Comparison of ENCODE assay signal across 18 mouse cellular contexts in genomic region chr17:12029362-12029761, GRCm38 (mm10).
DNase-seq lines count a peak whose midpoint lies in the region; ATAC-seq and TF ChIP-seq lines count a peak whose summit lies in the region.
"Had no signal": no experiment of that assay in that cellular context is flagged by ENCODE, and none has a peak within 500 bp of the region (broad histone marks: within the 10 kb centered on the region; RNA-seq: fewer than 3 reads in every experiment).

No protein-coding gene starts in this region.

- no peaks in the 10 kb centered on the region for H3K9me3 ChIP-seq in lung, postnatal 0 days (ENCODE audit: low read length)
- no peaks in the 10 kb centered on the region for H3K9me3 ChIP-seq in hindbrain, embryonic 13.5 days
- H3K9me3 ChIP-seq in intestine, postnatal 0 days (ENCODE audit: control insufficient read depth): no peaks in the 10 kb centered on the region
- H3K9me3 ChIP-seq in neural tube, embryonic 12.5 days: no peaks in the 10 kb centered on the region; the same call in 1 of the 2 replicates
- H3K9me3 ChIP-seq in forebrain, embryonic 14.5 days (replicated peaks; ENCODE audit: control insufficient read depth, low read length): no peaks in the 10 kb centered on the region
- H3K9me3 ChIP-seq: forebrain, embryonic 15.5 days; heart, embryonic 10.5 days; limb, embryonic 13.5 days had no signal

- no peak overlapping the region for H3K9ac ChIP-seq in lung, postnatal 0 days (replicated peaks; ENCODE audit: low read depth)
- no peak overlapping the region for H3K9ac ChIP-seq in hindbrain, embryonic 13.5 days
- no peak overlapping the region for H3K9ac ChIP-seq in intestine, postnatal 0 days (ENCODE audit: low read depth, low read length)
- H3K9ac ChIP-seq in neural tube, embryonic 12.5 days: no peak overlapping the region
- H3K9ac ChIP-seq in forebrain, embryonic 14.5 days (ENCODE audit: low read length): no peak overlapping the region
- H3K9ac ChIP-seq: forebrain, embryonic 15.5 days; limb, embryonic 13.5 days had no signal

- H3K27ac ChIP-seq in lung, postnatal 0 days (ENCODE audit: low read length): no peak overlapping the region
- peak overlapping the region; percentile 71; the same call in 1 of the 2 replicates for H3K27ac ChIP-seq in hindbrain, embryonic 13.5 days
- no peak overlapping the region for H3K27ac ChIP-seq in intestine, postnatal 0 days (ENCODE audit: low read depth, low read length)
- H3K27ac ChIP-seq in neural tube, embryonic 12.5 days: peak overlapping the region; percentile 34; the same call in 1 of the 2 replicates
- H3K27ac ChIP-seq in forebrain, embryonic 14.5 days (ENCODE audit: low read depth, low read length): no peak overlapping the region
- H3K27ac ChIP-seq: heart, embryonic 10.5 days; left cerebral cortex, adult 2 months; limb, embryonic 13.5 days had no signal

- WGBS in lung, postnatal 0 days: 55% methylated on average over 5 of the region's 5 CpGs
- 78% methylated on average over 5 of the region's 5 CpGs for WGBS in hindbrain, embryonic 13.5 days
- WGBS in intestine, postnatal 0 days: 55% methylated on average over 5 of the region's 5 CpGs
- WGBS in neural tube, embryonic 12.5 days: 43% methylated on average over 5 of the region's 5 CpGs
- 84% methylated on average over 5 of the region's 5 CpGs for WGBS in forebrain, embryonic 14.5 days

- TF ChIP-seq CTCF in lung, postnatal 0 days (IDR thresholded peaks at IDR 0.05): no peak
- TF ChIP-seq CTCF in intestine, postnatal 0 days (IDR thresholded peaks at IDR 0.05; ENCODE audit: low read depth): no peak

- H3K27me3 ChIP-seq in lung, postnatal 0 days (replicated peaks; ENCODE audit: insufficient read depth, low read length): no peaks in the 10 kb centered on the region
- peaks cover 3% of the 10 kb centered on the region; the same call in 1 of the 2 replicates for H3K27me3 ChIP-seq in hindbrain, embryonic 13.5 days
- H3K27me3 ChIP-seq in intestine, postnatal 0 days (replicated peaks; ENCODE audit: control insufficient read depth, insufficient read depth, low read length): no peaks in the 10 kb centered on the region
- no peaks in the 10 kb centered on the region for H3K27me3 ChIP-seq in neural tube, embryonic 12.5 days (replicated peaks)
- no peaks in the 10 kb centered on the region for H3K27me3 ChIP-seq in forebrain, embryonic 14.5 days (replicated peaks; ENCODE audit: control insufficient read depth, insufficient read depth, low read length)
- H3K27me3 ChIP-seq: forebrain, embryonic 15.5 days had no signal

- no peak overlapping the region for H3K4me2 ChIP-seq in lung, postnatal 0 days (replicated peaks; ENCODE audit: low read depth, low read length)
- H3K4me2 ChIP-seq in hindbrain, embryonic 13.5 days: peak overlapping the region; percentile 42
- H3K4me2 ChIP-seq in intestine, postnatal 0 days (replicated peaks; ENCODE audit: low read depth): no peak overlapping the region
- peak overlapping the region; percentile 53 for H3K4me2 ChIP-seq in neural tube, embryonic 12.5 days (replicated peaks)
- H3K4me2 ChIP-seq in forebrain, embryonic 14.5 days (ENCODE audit: low read length): no peak overlapping the region

- H3K4me1 ChIP-seq in lung, postnatal 0 days (ENCODE audit: insufficient read depth, low read depth, low read length): no peaks in the 10 kb centered on the region; the same call in 1 of the 2 replicates
- peaks cover 36% of the 10 kb centered on the region for H3K4me1 ChIP-seq in hindbrain, embryonic 13.5 days (replicated peaks)
- H3K4me1 ChIP-seq in intestine, postnatal 0 days (replicated peaks; ENCODE audit: control insufficient read depth, insufficient read depth, low read length): no peaks in the 10 kb centered on the region
- H3K4me1 ChIP-seq in neural tube, embryonic 12.5 days: peaks cover 33% of the 10 kb centered on the region
- H3K4me1 ChIP-seq in forebrain, embryonic 14.5 days (ENCODE audit: control insufficient read depth, insufficient read depth, low read length): peaks cover 3% of the 10 kb centered on the region; the same call in 1 of the 2 replicates

- H3K4me3 ChIP-seq in lung, postnatal 0 days (ENCODE audit: low read depth, low read length): no peak overlapping the region
- H3K4me3 ChIP-seq in hindbrain, embryonic 13.5 days: no peak overlapping the region
- H3K4me3 ChIP-seq in intestine, postnatal 0 days (ENCODE audit: low read depth, low read length): no peak overlapping the region
- H3K4me3 ChIP-seq in neural tube, embryonic 12.5 days: no peak overlapping the region
- H3K4me3 ChIP-seq in forebrain, embryonic 14.5 days (ENCODE audit: low read depth, low read length): no peak overlapping the region
- H3K4me3 ChIP-seq: forebrain, embryonic 15.5 days; heart, embryonic 10.5 days; left cerebral cortex, adult 2 months; myocyte had no signal

- H3K36me3 ChIP-seq in lung, postnatal 0 days (ENCODE audit: insufficient read depth, low read length): no peaks in the 10 kb centered on the region
- H3K36me3 ChIP-seq in hindbrain, embryonic 13.5 days: no peaks in the 10 kb centered on the region
- H3K36me3 ChIP-seq in intestine, postnatal 0 days (ENCODE audit: control insufficient read depth, insufficient read depth): no peaks in the 10 kb centered on the region
- H3K36me3 ChIP-seq in neural tube, embryonic 12.5 days: no peaks in the 10 kb centered on the region; the same call in 1 of the 2 replicates
- no peaks in the 10 kb centered on the region for H3K36me3 ChIP-seq in forebrain, embryonic 14.5 days (ENCODE audit: control insufficient read depth, insufficient read depth, low read length)
- H3K36me3 ChIP-seq: forebrain, embryonic 15.5 days; heart, embryonic 10.5 days; limb, embryonic 13.5 days had no signal

- no peak for ATAC-seq in lung, postnatal 0 days
- no peak for ATAC-seq in hindbrain, embryonic 13.5 days (ENCODE audit: low FRiP score)
- peak; percentile 32 for ATAC-seq in intestine, postnatal 0 days
- ATAC-seq in neural tube, embryonic 12.5 days (ENCODE audit: low FRiP score, low read depth): no peak
- no peak for ATAC-seq in forebrain, embryonic 14.5 days
- ATAC-seq: forebrain, embryonic 15.5 days had no signal

- DNase-seq in lung, postnatal 0 days (ENCODE audit: low spot score): peak; percentile 6
- no peak for DNase-seq in lung, adult 18-20 months
- no peak for DNase-seq in layer of hippocampus, adult 11-12 months (ENCODE audit: low spot score)
- DNase-seq in urinary bladder, postnatal 4 days (ENCODE audit: low spot score in 2 of 2): no peak
- DNase-seq in forebrain, embryonic 14.5 days (ENCODE audit: low spot score): no peak
- DNase-seq: heart, postnatal 36 days; kidney, adult 8-10 months; lung, postnatal 4 days; spleen, adult 18-20 months; thymus, postnatal 25 days had no signal

- TF ChIP-seq EP300 in lung, postnatal 0 days (IDR thresholded peaks at IDR 0.05): no peak

Comparison
In these comparisons a context has a peak if more than half of its experiments do, and no peak if none do; other contexts are left out.
1. H3K27ac ChIP-seq: peak in hindbrain, embryonic 13.5 days (single experiment) and neural tube, embryonic 12.5 days (single experiment); none in lung, postnatal 0 days (single experiment), intestine, postnatal 0 days (single experiment) and forebrain, embryonic 14.5 days (single experiment).
2. H3K4me2 ChIP-seq: peak in hindbrain, embryonic 13.5 days (single experiment) and neural tube, embryonic 12.5 days (single experiment); none in lung, postnatal 0 days (single experiment), intestine, postnatal 0 days (single experiment) and forebrain, embryonic 14.5 days (single experiment).